Mouse (Mus musculus): ENCODE results near the gene Mcf2l. TPM values are rescaled to one million over a fixed set of nuclear protein-coding genes. Genes with fewer than 3 reads are reported as not detected.

Mcf2l gene
- polyA plus RNA-seq, 1 experiment from 2014 or later: 18.7 TPM

DNA sequence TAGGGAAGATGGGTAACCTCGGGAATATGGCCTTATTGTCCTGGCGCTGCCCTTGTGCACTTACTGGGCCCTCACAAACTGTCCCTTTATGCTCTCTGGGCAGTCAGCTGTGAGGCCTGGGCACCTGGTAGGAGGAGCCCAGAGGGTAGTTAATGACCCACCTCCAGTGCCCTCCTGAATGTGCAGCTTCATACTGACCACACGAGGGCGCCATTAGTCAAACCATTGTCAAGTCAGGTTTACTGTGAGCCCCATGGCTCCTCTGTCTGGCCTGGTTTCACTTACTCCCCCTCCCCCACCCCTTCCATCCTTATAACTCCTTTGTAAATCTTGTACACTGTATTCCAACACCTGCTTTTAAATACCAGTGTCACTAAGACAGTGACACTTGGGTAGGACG, 105.1 kb downstream of the Mcf2l start:
- no peaks in the 10 kb centered on the region for H3K27me3 ChIP-seq
- no peak overlapping the region for H3K4me3 ChIP-seq (replicated peaks)
- peak; percentile 66; the same call in 1 of the 2 replicates for ATAC-seq (ENCODE audit: insufficient number of reproducible peaks, low FRiP score, low TSS enrichment, low read depth)
- H3K36me3 ChIP-seq: peaks cover 10% of the 10 kb centered on the region; the same call in 1 of the 2 replicates
- H3K9me3 ChIP-seq (replicated peaks): no peaks in the 10 kb centered on the region
- H3K4me1 ChIP-seq: no peaks in the 10 kb centered on the region
- H3K4me2 ChIP-seq (replicated peaks): no peak overlapping the region
- 24% methylated on average over 5 of the region's 5 CpGs for WGBS
- H3K9ac ChIP-seq: no peak overlapping the region
- no peak overlapping the region for H3K27ac ChIP-seq (replicated peaks)

- Histone ChIP-seq H3K27ac (replicated peaks) (no peak overlapping the region), H3K9ac (no peak overlapping the region), H3K4me3 (replicated peaks) (no peak overlapping the region), H3K4me1 (no peaks in the 10 kb centered on the region), H3K9me3 (replicated peaks) (no peaks in the 10 kb centered on the region), H3K36me3 (no peaks in the 10 kb centered on the region), H3K4me2 (replicated peaks) (no peak overlapping the region), H3K27me3 (no peaks in the 10 kb centered on the region)
- ATAC-seq (ENCODE audit: insufficient number of reproducible peaks, low FRiP score, low TSS enrichment, low read depth): no peak
- WGBS: 79% methylated on average over 18 of the region's 18 CpGs
Measured at GRCm38 (mm10) chr8:12983681-12984467, 110.3 kb downstream of the Mcf2l start.

- Histone ChIP-seq H3K9me3 (replicated peaks) (no peaks in the 10 kb centered on the region), H3K27me3 (no peaks in the 10 kb centered on the region), H3K4me2 (replicated peaks) (no peak overlapping the region), H3K9ac (no peak overlapping the region), H3K4me3 (replicated peaks) (no peak overlapping the region), H3K4me1 (no peaks in the 10 kb centered on the region), H3K27ac (replicated peaks) (no peak overlapping the region), H3K36me3 (no peaks in the 10 kb centered on the region)
- 84% methylated on average over 17 of the region's 17 CpGs for WGBS
- no peak for ATAC-seq (ENCODE audit: insufficient number of reproducible peaks, low FRiP score, low TSS enrichment, low read depth)
Measured at GRCm38 (mm10) chr8:12984601-12985243, 111.1 kb downstream of the Mcf2l start.

GRCm38 (mm10) chr8:12985259-12985658, 111.7 kb downstream of the Mcf2l start:
- H3K4me3 ChIP-seq (replicated peaks): no peak overlapping the region
- no peak overlapping the region for H3K27ac ChIP-seq (replicated peaks)
- no peak overlapping the region for H3K9ac ChIP-seq
- no peaks in the 10 kb centered on the region for H3K4me1 ChIP-seq
- 85% methylated on average over 13 of the region's 13 CpGs for WGBS
- no peaks in the 10 kb centered on the region for H3K27me3 ChIP-seq
- H3K9me3 ChIP-seq (replicated peaks): no peaks in the 10 kb centered on the region
- no peak overlapping the region for H3K4me2 ChIP-seq (replicated peaks)
- ATAC-seq (ENCODE audit: insufficient number of reproducible peaks, low FRiP score, low TSS enrichment, low read depth): no peak
- no peaks in the 10 kb centered on the region for H3K36me3 ChIP-seq

DNA sequence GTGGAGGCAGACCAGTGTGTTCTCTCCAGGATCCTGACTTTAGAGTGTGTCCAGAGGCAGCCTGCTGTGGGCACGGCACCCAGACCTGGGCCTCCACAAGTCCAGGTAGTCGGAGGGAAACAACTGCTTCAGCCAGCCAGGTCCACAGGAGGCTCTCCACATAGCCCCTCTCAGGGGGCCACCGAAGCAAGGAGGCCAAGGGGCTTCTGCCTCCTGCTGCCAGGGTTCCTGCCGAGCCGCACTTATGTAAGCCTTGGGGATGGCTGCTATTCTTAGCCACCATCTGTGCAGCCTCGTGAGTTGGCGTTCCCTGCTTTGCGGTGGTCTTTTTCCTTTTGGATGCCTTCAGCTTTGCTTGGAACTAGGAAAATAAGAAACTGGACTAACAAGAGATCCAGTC, 114.0 kb downstream of the Mcf2l start:
- Histone ChIP-seq H3K4me3 (replicated peaks) (no peak overlapping the region), H3K36me3 (no peaks in the 10 kb centered on the region), H3K4me1 (no peaks in the 10 kb centered on the region), H3K27ac (replicated peaks) (0 out of 2 replicates have a peak overlapping the region, but pooled peaks have one; percentile 22), H3K9ac (no peak overlapping the region), H3K4me2 (replicated peaks) (no peak overlapping the region), H3K9me3 (replicated peaks) (no peaks in the 10 kb centered on the region), H3K27me3 (no peaks in the 10 kb centered on the region)
- WGBS: 68% methylated on average over 8 of the region's 8 CpGs
- ATAC-seq (ENCODE audit: insufficient number of reproducible peaks, low FRiP score, low TSS enrichment, low read depth): no peak

DNA sequence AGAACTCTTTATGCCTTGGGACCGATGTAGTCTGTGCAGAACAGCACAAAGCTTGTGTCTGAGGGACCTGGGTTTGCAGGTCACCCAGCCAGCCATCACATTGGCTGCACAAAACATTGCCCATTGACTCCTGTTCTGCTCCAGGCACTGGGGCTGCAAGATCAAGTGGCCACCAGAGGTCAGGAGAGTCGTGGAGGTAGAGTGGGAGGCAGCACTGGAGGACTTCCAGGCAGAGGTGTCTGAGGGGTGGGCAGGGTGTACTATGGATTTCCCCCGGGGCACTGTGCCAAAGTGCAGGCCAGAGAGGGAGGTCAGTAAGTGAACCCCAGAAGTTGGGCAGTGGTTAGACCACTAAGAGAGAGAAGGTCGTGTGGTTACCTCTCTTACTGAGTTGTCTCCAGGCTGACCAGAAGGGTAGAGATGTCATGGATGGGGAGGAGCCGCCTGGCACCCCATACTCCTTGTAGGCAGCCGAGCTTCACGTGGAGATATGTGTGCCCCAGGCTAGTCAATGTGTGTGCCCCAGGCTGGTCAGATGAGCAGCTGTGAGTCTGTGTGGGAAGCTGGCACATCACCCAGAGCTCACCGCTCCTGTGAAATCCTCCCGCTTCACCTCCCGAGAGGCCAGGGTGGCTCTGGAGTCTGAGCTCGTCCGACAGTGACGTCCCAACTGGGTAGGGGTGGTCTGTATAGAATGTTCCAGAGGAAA, 115.3 kb downstream of the Mcf2l start:
- H3K4me3 ChIP-seq (replicated peaks): no peak overlapping the region
- no peaks in the 10 kb centered on the region for H3K36me3 ChIP-seq
- no peak for ATAC-seq (ENCODE audit: insufficient number of reproducible peaks, low FRiP score, low TSS enrichment, low read depth)
- no peak overlapping the region for H3K27ac ChIP-seq (replicated peaks)
- no peaks in the 10 kb centered on the region for H3K27me3 ChIP-seq
- no peak overlapping the region for H3K4me2 ChIP-seq (replicated peaks)
- H3K9ac ChIP-seq: no peak overlapping the region
- no peaks in the 10 kb centered on the region for H3K4me1 ChIP-seq
- H3K9me3 ChIP-seq (replicated peaks): no peaks in the 10 kb centered on the region
- whole genome bisulfite sequencing: 79% methylated on average over 13 of the region's 13 CpGs

DNA sequence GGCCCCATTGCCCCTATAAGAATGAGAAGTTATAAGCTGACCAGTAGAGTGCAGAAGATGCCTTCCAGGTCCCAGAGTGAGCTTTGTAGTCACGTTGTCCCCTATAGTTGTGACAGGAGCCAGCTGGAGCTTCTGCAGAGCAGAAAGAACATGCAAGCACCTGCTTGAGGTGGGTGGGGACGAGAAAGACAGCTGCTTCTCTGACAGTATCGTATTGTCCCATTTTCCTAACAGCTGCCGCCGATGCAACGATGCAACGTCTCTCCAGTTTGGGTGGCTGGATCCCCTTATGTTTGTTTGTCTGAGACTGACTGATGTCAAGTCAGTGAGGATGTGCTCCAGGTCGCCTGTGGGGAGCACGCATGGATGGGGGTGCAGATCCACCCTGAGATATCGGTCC, 117.8 kb downstream of the Mcf2l start:
- H3K4me3 ChIP-seq (replicated peaks): no peak overlapping the region
- WGBS: 66% methylated on average over 10 of the region's 10 CpGs
- H3K9me3 ChIP-seq (replicated peaks): no peaks in the 10 kb centered on the region
- ATAC-seq (ENCODE audit: insufficient number of reproducible peaks, low FRiP score, low TSS enrichment, low read depth): no peak
- no peaks in the 10 kb centered on the region for H3K27me3 ChIP-seq
- no peak overlapping the region for H3K9ac ChIP-seq
- H3K27ac ChIP-seq (replicated peaks): no peak overlapping the region
- no peaks in the 10 kb centered on the region for H3K36me3 ChIP-seq
- H3K4me2 ChIP-seq (replicated peaks): no peak overlapping the region
- peaks cover 10% of the 10 kb centered on the region for H3K4me1 ChIP-seq

DNA sequence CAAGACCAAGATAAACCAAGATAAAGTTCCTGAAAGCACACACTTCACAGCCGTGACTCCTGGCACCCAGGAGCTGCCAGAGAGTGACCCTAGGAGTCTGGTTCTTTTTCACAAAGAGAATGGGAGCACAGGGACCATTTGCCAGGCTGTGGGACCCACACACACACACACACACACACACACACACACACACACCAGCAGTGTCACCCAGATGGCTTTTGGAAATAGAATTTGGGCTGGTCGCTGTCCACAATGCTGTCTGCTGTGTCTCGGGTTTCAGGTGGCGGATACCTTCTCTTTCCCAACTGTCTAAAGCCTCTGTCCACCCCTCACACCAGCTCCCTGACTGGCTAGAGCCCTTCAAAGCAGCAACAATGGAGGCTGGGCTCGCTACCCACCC, 120.9 kb downstream of the Mcf2l start:
- no peak overlapping the region for H3K4me3 ChIP-seq (replicated peaks)
- H3K27ac ChIP-seq (replicated peaks): no peak overlapping the region
- no peak for ATAC-seq (ENCODE audit: insufficient number of reproducible peaks, low FRiP score, low TSS enrichment, low read depth)
- H3K36me3 ChIP-seq: 0 out of 2 replicates have a peak, but pooled peaks cover 5% of the 10 kb centered on the region
- no peak overlapping the region for H3K9ac ChIP-seq
- peaks cover 25% of the 10 kb centered on the region for H3K4me1 ChIP-seq
- 77% methylated on average over 5 of the region's 5 CpGs for WGBS
- no peaks in the 10 kb centered on the region for H3K27me3 ChIP-seq
- H3K9me3 ChIP-seq (replicated peaks): no peaks in the 10 kb centered on the region
- H3K4me2 ChIP-seq (replicated peaks): no peak overlapping the region

GRCm38 (mm10) chr8:12995481-12995880, 121.9 kb downstream of the Mcf2l start:
- Histone ChIP-seq H3K9ac (no peak overlapping the region), H3K4me3 (replicated peaks) (no peak overlapping the region), H3K4me2 (replicated peaks) (no peak overlapping the region), H3K36me3 (peaks cover 6% of the 10 kb centered on the region; the same call in 1 of the 2 replicates), H3K27me3 (no peaks in the 10 kb centered on the region), H3K4me1 (peaks cover 25% of the 10 kb centered on the region), H3K9me3 (replicated peaks) (no peaks in the 10 kb centered on the region), H3K27ac (replicated peaks) (no peak overlapping the region)
- WGBS: 29% methylated on average over 5 of the region's 5 CpGs
- ATAC-seq (ENCODE audit: insufficient number of reproducible peaks, low FRiP score, low TSS enrichment, low read depth): no peak

DNA sequence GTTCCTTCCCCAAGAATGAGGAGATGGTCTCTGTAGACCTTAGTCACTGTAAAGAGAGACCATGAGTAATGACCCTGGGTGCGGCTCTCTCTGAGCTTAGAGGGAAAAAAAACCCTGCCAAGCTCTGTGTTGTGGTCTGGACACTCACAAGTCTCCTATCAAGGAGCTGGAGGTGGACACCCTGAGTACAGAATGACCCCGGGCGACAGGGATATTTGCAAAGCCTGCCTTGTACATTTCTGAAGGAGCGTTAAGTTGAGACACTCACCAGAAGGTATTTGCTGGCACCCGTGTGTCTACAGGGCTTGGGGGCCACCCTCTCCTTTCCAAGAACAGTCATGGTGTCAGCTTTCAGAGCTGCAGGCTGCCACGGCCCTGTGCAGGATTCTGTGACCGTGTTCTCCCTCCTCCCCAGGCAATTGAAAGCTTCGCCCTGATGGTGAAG, 123.2 kb downstream of the Mcf2l start:
- WGBS: 21% methylated on average over 8 of the region's 8 CpGs
- peak; percentile 11; the same call in 1 of the 2 replicates for ATAC-seq (ENCODE audit: insufficient number of reproducible peaks, low FRiP score, low TSS enrichment, low read depth)
- Histone ChIP-seq H3K4me1 (peaks cover 25% of the 10 kb centered on the region), H3K36me3 (peaks cover 19% of the 10 kb centered on the region; the same call in 1 of the 2 replicates), H3K27ac (replicated peaks) (peak overlapping the region; percentile 55; the same call in 1 of the 2 replicates), H3K9me3 (replicated peaks) (no peaks in the 10 kb centered on the region), H3K4me3 (replicated peaks) (no peak overlapping the region), H3K4me2 (replicated peaks) (no peak overlapping the region), H3K27me3 (no peaks in the 10 kb centered on the region), H3K9ac (no peak overlapping the region)

DNA sequence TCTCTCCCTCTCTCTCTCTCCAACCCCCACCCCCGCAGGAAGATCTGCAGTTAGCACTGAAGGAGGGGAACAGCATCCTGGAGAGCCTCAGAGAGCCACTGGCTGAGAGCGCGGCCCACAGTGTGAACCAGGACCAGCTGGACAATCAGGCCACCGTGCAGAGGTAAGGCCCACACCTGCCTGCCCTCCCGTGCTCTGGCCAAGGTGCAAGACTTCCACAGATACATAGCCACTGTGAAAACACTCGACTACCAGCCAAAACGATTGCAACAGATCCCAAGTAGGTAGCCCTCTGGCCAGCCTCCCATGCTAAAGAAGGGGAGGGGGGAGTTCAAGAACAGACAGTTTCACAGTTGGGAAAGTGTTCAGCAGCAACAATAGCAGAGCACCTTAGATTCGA, 124.7 kb downstream of the Mcf2l start:
- H3K9me3 ChIP-seq (replicated peaks): no peaks in the 10 kb centered on the region
- ATAC-seq (ENCODE audit: insufficient number of reproducible peaks, low FRiP score, low TSS enrichment, low read depth): no peak
- peaks cover 25% of the 10 kb centered on the region for H3K4me1 ChIP-seq
- H3K27me3 ChIP-seq: no peaks in the 10 kb centered on the region
- H3K36me3 ChIP-seq: peaks cover 31% of the 10 kb centered on the region; the same call in 1 of the 2 replicates
- H3K9ac ChIP-seq: no peak overlapping the region
- H3K4me2 ChIP-seq (replicated peaks): no peak overlapping the region
- no peak overlapping the region for H3K4me3 ChIP-seq (replicated peaks)
- H3K27ac ChIP-seq (replicated peaks): no peak overlapping the region
- WGBS: 79% methylated on average over 8 of the region's 8 CpGs
